Mouse (Mus musculus): Measurements from ENCODE around the gene Atxn1.

DNA sequence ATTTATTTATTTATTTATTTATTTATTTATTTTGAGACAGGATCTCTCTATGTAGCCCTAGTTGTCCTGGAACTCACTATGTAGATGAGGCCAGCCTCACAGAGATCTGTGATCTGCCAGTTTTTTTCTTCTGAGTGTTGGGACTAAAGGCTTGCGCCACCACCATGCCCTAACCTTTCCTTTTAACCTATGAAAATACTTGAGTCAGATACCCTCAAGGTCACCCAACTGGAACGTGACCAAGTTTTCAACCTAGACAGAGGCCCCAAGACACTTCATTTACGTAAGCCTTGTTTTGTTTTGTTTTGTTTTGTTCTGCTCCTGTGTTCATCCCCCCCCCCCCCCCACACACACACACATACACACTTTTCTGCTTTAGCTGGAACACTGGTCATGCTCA lies 459.3 kb downstream of the Atxn1 start:
- TF ChIP-seq CTCF (IDR thresholded peaks at IDR 0.05; ENCODE audit: extremely low read depth, insufficient read depth, low read length): no peak
- TF ChIP-seq POLR2A (IDR thresholded peaks at IDR 0.05; ENCODE audit: extremely low read depth, insufficient read depth, low read length): no peak

Measured in cortical plate, adult 2 months (tissue).